Mouse (Mus musculus): ENCODE measurements around the gene Pa2g4.
"Not testable (repeated sequence)": the region's sequence is repeated elsewhere in the genome, so short reads cannot be mapped to it uniquely, and the experiment has no call there.

Pa2g4 gene

GRCm38 (mm10) chr10:128578330-128578729, 12.5 kb upstream of the Pa2g4 start:
- DNase-seq (ENCODE audit: low spot score in 2 of 2): no peak

GRCm38 (mm10) chr10:128575063-128575462, 9.3 kb upstream of the Pa2g4 start:
- no peak for DNase-seq (ENCODE audit: low spot score in 2 of 2)

- DNase-seq (ENCODE audit: low spot score in 2 of 2): peak in 1 of 2 experiments; percentile 34
Measured at GRCm38 (mm10) chr10:128565206-128565787, 490 bp downstream of the Pa2g4 start.

GRCm38 (mm10) chr10:128563544-128563943, 2.2 kb downstream of the Pa2g4 start:
- DNase-seq (ENCODE audit: low spot score in 2 of 2): no peak

GRCm38 (mm10) chr10:128556963-128557362, 8.8 kb downstream of the Pa2g4 start:
- no peak for DNase-seq (ENCODE audit: low spot score in 2 of 2)

GRCm38 (mm10) chr10:128556286-128556685, 9.5 kb downstream of the Pa2g4 start:
- no peak for DNase-seq (ENCODE audit: low spot score in 2 of 2)

- DNase-seq (ENCODE audit: low spot score in 2 of 2): not testable (repeated sequence)
Measured at GRCm38 (mm10) chr10:128555567-128555966, 10.2 kb downstream of the Pa2g4 start.

GRCm38 (mm10) chr10:128550144-128550823, 15.5 kb downstream of the Pa2g4 start:
- DNase-seq (ENCODE audit: low spot score in 2 of 2): not testable (repeated sequence)

- not testable (repeated sequence) for DNase-seq (ENCODE audit: low spot score in 2 of 2)
Measured at GRCm38 (mm10) chr10:128549682-128550057, 16.1 kb downstream of the Pa2g4 start.

- peak; percentile 77 to 85 for DNase-seq (ENCODE audit: low spot score in 2 of 2)
Measured at GRCm38 (mm10) chr10:128548947-128549681, 16.7 kb downstream of the Pa2g4 start, which contains the start of gene Rpl41. Gene Rpl41 (minus strand): TSS chr10:128549305.

GRCm38 (mm10) chr10:128548051-128548791, 17.6 kb downstream of the Pa2g4 start:
- DNase-seq (ENCODE audit: low spot score in 2 of 2): not testable (repeated sequence)

- peak; percentile 86 to 89 for DNase-seq (ENCODE audit: low spot score in 2 of 2)
Measured at GRCm38 (mm10) chr10:128547361-128548032, 18.3 kb downstream of the Pa2g4 start, which contains the start of gene Zc3h10. Gene Zc3h10 (minus strand): TSS chr10:128547774.

GRCm38 (mm10) chr10:128546787-128547186, 19.0 kb downstream of the Pa2g4 start:
- no peak for DNase-seq (ENCODE audit: low spot score in 2 of 2)

GRCm38 (mm10) chr10:128546361-128546760, 19.4 kb downstream of the Pa2g4 start:
- DNase-seq (ENCODE audit: low spot score in 2 of 2): no peak

GRCm38 (mm10) chr10:128545570-128545898, 20.3 kb downstream of the Pa2g4 start:
- DNase-seq (ENCODE audit: low spot score in 2 of 2): no peak

- DNase-seq (ENCODE audit: low spot score in 2 of 2): no peak
Measured at GRCm38 (mm10) chr10:128544674-128545569, 20.9 kb downstream of the Pa2g4 start.

GRCm38 (mm10) chr10:128544151-128544657, 21.6 kb downstream of the Pa2g4 start:
- DNase-seq (ENCODE audit: low spot score in 2 of 2): no peak

GRCm38 (mm10) chr10:128543100-128543499, 22.7 kb downstream of the Pa2g4 start:
- DNase-seq (ENCODE audit: low spot score in 2 of 2): no peak

- no peak for DNase-seq (ENCODE audit: low spot score in 2 of 2)
Measured at GRCm38 (mm10) chr10:128538340-128538870, 27.4 kb downstream of the Pa2g4 start.
